In the genomic region with DNA sequence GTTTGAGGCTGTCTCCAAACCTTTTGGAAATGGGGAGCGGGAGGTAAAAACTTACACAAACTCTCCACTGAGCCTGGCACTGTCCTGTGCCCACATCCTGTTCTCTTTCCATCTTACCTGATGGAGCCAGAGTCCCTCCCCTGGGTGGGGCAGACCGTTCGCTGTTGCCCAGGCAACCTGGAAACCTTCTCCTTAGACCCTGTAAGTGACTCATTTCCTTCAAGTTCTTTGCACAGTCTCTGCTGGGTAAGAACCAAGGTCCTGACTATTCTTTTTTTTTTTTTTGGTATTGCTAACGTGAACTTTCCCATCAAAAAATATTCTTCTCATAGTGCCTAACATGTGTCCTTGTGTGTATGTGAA, we compare ENCODE assay signal across 11 mouse cellular contexts. TPM values are rescaled to one million over a fixed set of nuclear protein-coding genes. Genes with fewer than 3 reads are reported as not detected.
DNase-seq lines count a peak whose midpoint lies in the region; ATAC-seq and TF ChIP-seq lines count a peak whose summit lies in the region.
"Had no signal": no experiment of that assay in that cellular context is flagged by ENCODE, and none has a peak within 500 bp of the region (broad histone marks: within the 10 kb centered on the region; RNA-seq: fewer than 3 reads in every experiment).

No protein-coding gene starts in this region.

- peak; percentile 97 for DNase-seq in heart, adult 11 months
- DNase-seq in heart, adult 8-10 months (ENCODE audit: low spot score): peak; percentile 61
- DNase-seq in right cerebral cortex, postnatal 25 days: no peak
- DNase-seq in right cerebral cortex, postnatal 14 days: no peak

- peaks cover 38% of the 10 kb centered on the region for H3K4me1 ChIP-seq in heart, embryonic 11.5 days (ENCODE audit: control insufficient read depth, insufficient read depth, low read length)
- peaks cover 99% of the 10 kb centered on the region for H3K4me1 ChIP-seq in megakaryocyte, embryonic 14.5 days

- peaks cover 91% of the 10 kb centered on the region for H3K79me2 ChIP-seq in C2C12 (ENCODE audit: control insufficient read depth, insufficient read depth)

- no peaks in the 10 kb centered on the region for H3K36me3 ChIP-seq in heart, embryonic 11.5 days (ENCODE audit: control insufficient read depth, insufficient read depth, low read length)
- no peaks in the 10 kb centered on the region for H3K36me3 ChIP-seq in C2C12 (ENCODE audit: control insufficient read depth, insufficient read depth)
- H3K36me3 ChIP-seq in megakaryocyte, embryonic 14.5 days (replicated peaks; ENCODE audit: low read length): peaks cover 33% of the 10 kb centered on the region
- H3K36me3 ChIP-seq: G1E; hindbrain, embryonic 13.5 days; midbrain, embryonic 10.5 days had no signal

- no peak overlapping the region for H3ac ChIP-seq in C2C12 (ENCODE audit: control insufficient read depth, insufficient read length, low read depth)

- TF ChIP-seq CTCF in C2C12 (IDR thresholded peaks at IDR 0.05; ENCODE audit: control insufficient read depth, insufficient read depth, insufficient read length): no peak

- no peak overlapping the region for H3K4me3 ChIP-seq in heart, embryonic 11.5 days (ENCODE audit: low read depth, low read length)
- no peak overlapping the region for H3K4me3 ChIP-seq in C2C12 (ENCODE audit: insufficient read depth, poor library complexity, severe bottlenecking)
- peak overlapping the region; percentile 80 for H3K4me3 ChIP-seq in megakaryocyte, embryonic 14.5 days (replicated peaks)
- H3K4me3 ChIP-seq: hindbrain, embryonic 13.5 days; midbrain, embryonic 10.5 days had no signal

- no peak overlapping the region for H3K4me2 ChIP-seq in heart, embryonic 11.5 days
- H3K4me2 ChIP-seq: hindbrain, embryonic 13.5 days had no signal

- H3K79me3 ChIP-seq in C2C12 (ENCODE audit: low read depth): peaks cover 26% of the 10 kb centered on the region

- H3K9ac ChIP-seq in heart, embryonic 11.5 days (ENCODE audit: low read depth, low read length): no peak overlapping the region
- H3K9ac ChIP-seq: hindbrain, embryonic 13.5 days had no signal

- H3K27me3 ChIP-seq in heart, embryonic 11.5 days (ENCODE audit: control insufficient read depth, insufficient read depth, low read length): peaks cover 17% of the 10 kb centered on the region
- no peaks in the 10 kb centered on the region for H3K27me3 ChIP-seq in C2C12 (ENCODE audit: control insufficient read depth, insufficient read depth, insufficient read length)
- no peaks in the 10 kb centered on the region for H3K27me3 ChIP-seq in megakaryocyte, embryonic 14.5 days (replicated peaks)
- H3K27me3 ChIP-seq: hindbrain, embryonic 13.5 days had no signal

- H3K9me3 ChIP-seq in heart, embryonic 11.5 days (replicated peaks; ENCODE audit: control insufficient read depth, low read length): no peaks in the 10 kb centered on the region
- H3K9me3 ChIP-seq in megakaryocyte, embryonic 14.5 days: no peaks in the 10 kb centered on the region
- H3K9me3 ChIP-seq: hindbrain, embryonic 13.5 days; midbrain, embryonic 10.5 days had no signal

- no peak overlapping the region for H3K27ac ChIP-seq in heart, embryonic 11.5 days (ENCODE audit: low read depth, low read length)
- H3K27ac ChIP-seq: hindbrain, embryonic 13.5 days had no signal

- no peak for ATAC-seq in heart, embryonic 11.5 days (replicated peaks; ENCODE audit: insufficient number of reproducible peaks, low FRiP score, low TSS enrichment)
- no peak for ATAC-seq in cerebellum, adult (ENCODE audit: insufficient number of reproducible peaks, low FRiP score, low TSS enrichment)

- WGBS in heart, embryonic 11.5 days (ENCODE audit: insufficient replicate concordance): 78% methylated on average over 4 of the region's 4 CpGs

TF ChIP-seq in C2C12, 6 proteins besides CTCF, POLR2A, EP300 and RAD21:
- TF ChIP-seq CEBPB (IDR thresholded peaks at IDR 0.05; ENCODE audit: low read depth): no peak
- TF ChIP-seq FOSL1 (IDR thresholded peaks at IDR 0.05; ENCODE audit: insufficient read depth, low read length, poor library complexity, severe bottlenecking): peak; percentile 1

RNA-seq across cellular contexts. Expression of a gene that starts 44.7 kb away (rescaled TPM):
- polyA plus RNA-seq in heart, embryonic 11.5 days (2014; fragmentation: Nextera tagmentation; extraction: Ambion mirVana): 26.5 and 31.1 TPM in 2 replicates
- 16.1 TPM for polyA plus RNA-seq in C2C12 (2012; fragmentation: generic; extraction: Trizol)
- total RNA-seq in heart, adult 8-10 months (2022): 10 to 100 TPM in 2 of 4 experiments, 1 to 10 TPM in 2; 8.0 to 13.3 (median 9.5) TPM
- 20.8 and 30.9 TPM in 2 replicates for polyA plus RNA-seq in megakaryocyte, embryonic 14.5 days (2012; ENCODE audit: insufficient read depth, low replicate concordance)
- polyA plus RNA-seq: G1E had no signal

Comparison
In these comparisons a context has a peak if more than half of its experiments do, and no peak if none do; other contexts are left out.
1. DNase-seq: peak in heart, adult 11 months (single experiment) and heart, adult 8-10 months (single experiment); none in right cerebral cortex, postnatal 25 days (single experiment) and right cerebral cortex, postnatal 14 days (single experiment).